Mouse (Mus musculus): ENCODE measurements around the gene Chmp6. TPM values are rescaled to one million over a fixed set of nuclear protein-coding genes. Genes with fewer than 3 reads are reported as not detected.

Chmp6 gene
- total RNA-seq, 2 experiments from 2014 or later: 30.8 to 33.5 TPM

GRCm38 (mm10) chr11:119958856-119959255, 45.6 kb downstream of the Chmp6 start:
- no peak for DNase-seq

- DNase-seq: no peak
These were observed 46.5 kb downstream of the Chmp6 start for GRCm38 (mm10) chr11:119959714-119960113.

- DNase-seq: no peak
These were observed 47.4 kb downstream of the Chmp6 start for GRCm38 (mm10) chr11:119960671-119961070.

- no peak for DNase-seq
These were observed 48.3 kb downstream of the Chmp6 start for GRCm38 (mm10) chr11:119961511-119961910.

- no peak for DNase-seq
These were observed 51.8 kb downstream of the Chmp6 start for GRCm38 (mm10) chr11:119965053-119965452.

- no peak for DNase-seq
These were observed 53.1 kb downstream of the Chmp6 start for GRCm38 (mm10) chr11:119966294-119966693.

- no peak for DNase-seq
These were observed 54.2 kb downstream of the Chmp6 start for GRCm38 (mm10) chr11:119967401-119967800.

GRCm38 (mm10) chr11:119967892-119968291, 54.7 kb downstream of the Chmp6 start:
- no peak for DNase-seq

Other genes with a start within 250 kb of the Chmp6 start
- 1 to 10 TPM; 4.1 to 6.3 TPM for gene Baiap2, start 29.3 kb downstream of the Chmp6 start, total RNA-seq (2021)
- gene Aatk, start 133.7 kb downstream of the Chmp6 start, total RNA-seq (2021): 10 to 100 TPM; 18.5 to 20.5 TPM
- gene Cep131, start 173.4 kb downstream of the Chmp6 start, total RNA-seq (2021): 10 to 100 TPM in 1 of 2 experiments, 1 to 10 TPM in 1; 9.9 to 11.4 TPM
- 1 to 10 TPM; 5.2 to 6.3 TPM for gene Tepsin, start 185.3 kb downstream of the Chmp6 start, total RNA-seq (2021)
- gene Ndufaf8, start 185.5 kb downstream of the Chmp6 start, total RNA-seq (2021): 10 to 100 TPM; 40.9 to 44.2 TPM
- 10 to 100 TPM; 66.0 to 82.7 TPM for gene Slc38a10, start 237.9 kb downstream of the Chmp6 start, total RNA-seq (2021)

Data from gastrocnemius, postnatal 10 days (tissue).